12 mouse cellular contexts compared by ENCODE assay signal in the genomic region with DNA sequence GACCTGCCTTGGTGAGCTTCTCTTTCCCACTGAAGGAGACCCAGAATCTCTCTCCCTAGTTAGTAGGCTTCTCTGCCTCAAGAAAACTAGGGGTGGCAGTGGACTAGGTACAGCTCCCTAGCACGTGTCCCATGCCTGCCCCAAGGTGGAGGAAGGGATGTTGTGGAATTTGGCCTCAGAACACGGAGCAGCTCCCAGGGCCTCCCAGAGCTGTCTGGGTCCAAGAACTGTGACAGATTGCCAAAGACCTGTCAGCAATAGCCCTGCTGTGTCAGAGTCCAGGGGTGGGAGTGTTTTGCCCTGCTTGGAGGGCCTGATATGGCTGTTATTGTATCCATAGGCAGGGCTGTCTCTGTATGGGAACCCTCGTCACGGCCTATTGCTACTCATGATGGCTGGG. TPM values are rescaled to one million over a fixed set of nuclear protein-coding genes. Genes with fewer than 3 reads are reported as not detected.
A peak's percentile ranks its signal among the peaks of the same experiment; 100 is the strongest.
DNase-seq lines count a peak whose midpoint lies in the region; ATAC-seq and TF ChIP-seq lines count a peak whose summit lies in the region.
"Had no signal": no experiment of that assay in that cellular context is flagged by ENCODE, and none has a peak within 500 bp of the region (broad histone marks: within the 10 kb centered on the region; RNA-seq: fewer than 3 reads in every experiment).

No protein-coding gene starts in this region.

- no peak for TF ChIP-seq POLR2A in heart, adult 2 months (IDR thresholded peaks at IDR 0.05; ENCODE audit: insufficient read depth, low read depth, low read length)

- H3K27ac ChIP-seq in heart, adult 2 months = peak overlapping the region; percentile 48
- H3K27ac ChIP-seq in heart, embryonic 10.5 days = no peak overlapping the region
- peak overlapping the region; percentile 11; the same call in 1 of the 2 replicates for H3K27ac ChIP-seq in brown adipose tissue, adult 24 weeks (replicated peaks; ENCODE audit: low read depth, low read length)
- peak overlapping the region; percentile 83 for H3K27ac ChIP-seq in heart, embryonic 16.5 days (ENCODE audit: low read length)
- H3K27ac ChIP-seq: hindbrain, embryonic 12.5 days; limb, embryonic 12.5 days had no signal

- peaks cover 7% of the 10 kb centered on the region for H3K4me1 ChIP-seq in heart, adult 2 months (ENCODE audit: control insufficient read depth, insufficient read depth, low read length)
- peaks cover 22% of the 10 kb centered on the region for H3K4me1 ChIP-seq in heart, embryonic 10.5 days
- H3K4me1 ChIP-seq in brown adipose tissue, adult 24 weeks (ENCODE audit: control insufficient read depth, insufficient read depth, insufficient read length, low read length) = peaks cover 11% of the 10 kb centered on the region
- H3K4me1 ChIP-seq in heart, embryonic 16.5 days (ENCODE audit: control insufficient read depth, insufficient read depth, low read length) = peaks cover 55% of the 10 kb centered on the region

- no peaks in the 10 kb centered on the region for H3K79me2 ChIP-seq in heart, adult 2 months (replicated peaks; ENCODE audit: control insufficient read depth, insufficient read depth, low read length)

- H3K9ac ChIP-seq in heart, adult 2 months (ENCODE audit: low read depth, low read length) = no peak overlapping the region
- H3K9ac ChIP-seq in heart, embryonic 16.5 days (ENCODE audit: low read length) = no peak overlapping the region
- H3K9ac ChIP-seq: limb, embryonic 12.5 days had no signal

- H3K27me3 ChIP-seq in heart, adult 2 months (ENCODE audit: control insufficient read depth, insufficient read depth, low read length) = no peaks in the 10 kb centered on the region
- H3K27me3 ChIP-seq in heart, embryonic 10.5 days (ENCODE audit: insufficient read depth, poor library complexity, severe bottlenecking) = no peaks in the 10 kb centered on the region
- no peaks in the 10 kb centered on the region for H3K27me3 ChIP-seq in heart, embryonic 16.5 days (ENCODE audit: control insufficient read depth, insufficient read depth, low read length)
- H3K27me3 ChIP-seq: hindbrain, embryonic 12.5 days had no signal

- peak overlapping the region; percentile 10; the same call in 1 of the 2 replicates for H3K4me2 ChIP-seq in heart, embryonic 16.5 days (ENCODE audit: low read depth, low read length)
- H3K4me2 ChIP-seq: hindbrain, embryonic 12.5 days; limb, embryonic 12.5 days had no signal

- H3K4me3 ChIP-seq in heart, adult 2 months = no peak overlapping the region
- H3K4me3 ChIP-seq in heart, embryonic 10.5 days = no peak overlapping the region
- no peak overlapping the region for H3K4me3 ChIP-seq in brown adipose tissue, adult 24 weeks (ENCODE audit: insufficient read depth, low read depth, low read length)
- no peak overlapping the region for H3K4me3 ChIP-seq in heart, embryonic 16.5 days (ENCODE audit: low read length)
- H3K4me3 ChIP-seq: hindbrain, embryonic 12.5 days; limb, embryonic 12.5 days had no signal

- WGBS in heart, adult 2 months = 37% methylated on average over 4 of the region's 4 CpGs
- WGBS in heart, embryonic 10.5 days = 75% methylated on average over 4 of the region's 4 CpGs
- 28% methylated on average over 4 of the region's 4 CpGs for WGBS in heart, embryonic 16.5 days

- H3K9me3 ChIP-seq in heart, embryonic 10.5 days = no peaks in the 10 kb centered on the region
- no peaks in the 10 kb centered on the region for H3K9me3 ChIP-seq in heart, embryonic 16.5 days (replicated peaks; ENCODE audit: control insufficient read depth, low read length)
- H3K9me3 ChIP-seq: hindbrain, embryonic 12.5 days; limb, embryonic 12.5 days had no signal

- TF ChIP-seq CTCF in heart, adult 2 months (IDR thresholded peaks at IDR 0.05) = no peak

- TF ChIP-seq EP300 in heart, adult 2 months (IDR thresholded peaks at IDR 0.05; ENCODE audit: insufficient read depth, low read depth, low read length) = 0 out of 2 replicates have a peak, but pooled peaks have one; percentile 45

- intact Hi-C loops in heart, adult 2 months (cut with DNase I) = no loop called here

- peak; percentile 33 for ATAC-seq in heart, embryonic 16.5 days (replicated peaks; ENCODE audit: extremely low read depth, insufficient read depth, low FRiP score)
- ATAC-seq: midbrain, embryonic 16.5 days had no signal

- no peaks in the 10 kb centered on the region for H3K36me3 ChIP-seq in heart, adult 2 months (ENCODE audit: control insufficient read depth, insufficient read depth, low read length)
- peaks cover 67% of the 10 kb centered on the region for H3K36me3 ChIP-seq in heart, embryonic 10.5 days
- H3K36me3 ChIP-seq in heart, embryonic 16.5 days (ENCODE audit: control insufficient read depth, insufficient read depth) = peaks cover 36% of the 10 kb centered on the region

- DNase-seq in heart, adult 2 months = peak in 1 of 2 experiments; percentile 75
- DNase-seq in heart, embryonic 10.5 days (ENCODE audit: low spot score) = no peak
- DNase-seq in kidney, postnatal 14 days = peak; percentile 82
- DNase-seq in T-cell, adult 2 months (ENCODE audit: low spot score) = no peak
- DNase-seq in spleen, postnatal 36 days (ENCODE audit: low spot score in 2 of 2) = no peak
- DNase-seq: cerebellum, adult 9-10 months; lung, postnatal 4 days had no signal

RNA-seq across cellular contexts. Expression of gene Slc37a4, which starts 4.4 kb away (rescaled TPM):
- 10 to 100 TPM; 20.9 to 24.8 TPM for total RNA-seq in heart, adult 2 months (2021)
- 38.9 and 62.9 TPM in 2 replicates for polyA plus RNA-seq in heart, adult 2 months (2012; rRNA removed)
- 25.3 and 33.4 TPM in 2 replicates for polyA plus RNA-seq in heart, embryonic 10.5 days (2016; fragmentation: Nextera tagmentation; extraction: Ambion mirVana)
- 19.2 and 21.2 TPM in 2 replicates for polyA plus RNA-seq in brown adipose tissue, adult 24 weeks (2012; ENCODE audit: insufficient read depth, insufficient read length, missing spikeins)
- polyA plus RNA-seq in heart, embryonic 16.5 days (2015; fragmentation: Nextera tagmentation; extraction: Ambion mirVana) = 37.8 and 42.0 TPM in 2 replicates

RNA-seq across cellular contexts. Expression of gene Rps25, which starts 5.9 kb away (rescaled TPM):
- total RNA-seq in heart, adult 2 months (2021) = 100 to 1,000 TPM; 735 to 889 TPM
- polyA plus RNA-seq in heart, adult 2 months (2012; rRNA removed) = 162 and 268 TPM in 2 replicates
- 1,461 and 1,463 TPM in 2 replicates for polyA plus RNA-seq in heart, embryonic 10.5 days (2016; fragmentation: Nextera tagmentation; extraction: Ambion mirVana)
- 1,821 and 1,946 TPM in 2 replicates for polyA plus RNA-seq in brown adipose tissue, adult 24 weeks (2012; ENCODE audit: insufficient read depth, insufficient read length, missing spikeins)
- polyA plus RNA-seq in heart, embryonic 16.5 days (2015; fragmentation: Nextera tagmentation; extraction: Ambion mirVana) = 862 and 919 TPM in 2 replicates

RNA-seq across cellular contexts. Expression of gene Trappc4, which starts 6.3 kb away (rescaled TPM):
- 10 to 100 TPM; 34.9 to 36.2 TPM for total RNA-seq in heart, adult 2 months (2021)
- polyA plus RNA-seq in heart, adult 2 months (2012; rRNA removed) = 28.2 and 39.9 TPM in 2 replicates
- polyA plus RNA-seq in heart, embryonic 10.5 days (2016; fragmentation: Nextera tagmentation; extraction: Ambion mirVana) = 104 and 117 TPM in 2 replicates
- 112 and 145 TPM in 2 replicates for polyA plus RNA-seq in brown adipose tissue, adult 24 weeks (2012; ENCODE audit: insufficient read depth, insufficient read length, missing spikeins)
- polyA plus RNA-seq in heart, embryonic 16.5 days (2015; fragmentation: Nextera tagmentation; extraction: Ambion mirVana) = 84.4 and 90.3 TPM in 2 replicates

RNA-seq across cellular contexts. Expression of gene Ccdc84, which starts 17.3 kb away (rescaled TPM):
- total RNA-seq in heart, adult 2 months (2021) = 1 to 10 TPM; 5.5 to 5.7 TPM
- polyA plus RNA-seq in heart, adult 2 months (2012; rRNA removed) = 10.5 and 18.1 TPM in 2 replicates
- polyA plus RNA-seq in heart, embryonic 10.5 days (2016; fragmentation: Nextera tagmentation; extraction: Ambion mirVana) = 21.9 and 28.0 TPM in 2 replicates
- polyA plus RNA-seq in brown adipose tissue, adult 24 weeks (2012; ENCODE audit: insufficient read depth, insufficient read length, missing spikeins) = 7.3 and 11.1 TPM in 2 replicates
- polyA plus RNA-seq in heart, embryonic 16.5 days (2015; fragmentation: Nextera tagmentation; extraction: Ambion mirVana) = 21.3 and 23.5 TPM in 2 replicates

RNA-seq across cellular contexts. Expression of gene Hyou1, which starts 21.8 kb away (rescaled TPM):
- total RNA-seq in heart, adult 2 months (2021) = 10 to 100 TPM; 73.9 to 79.6 TPM
- polyA plus RNA-seq in heart, adult 2 months (2012; rRNA removed) = 23.1 and 41.1 TPM in 2 replicates
- polyA plus RNA-seq in heart, embryonic 10.5 days (2016; fragmentation: Nextera tagmentation; extraction: Ambion mirVana) = 23.4 and 25.0 TPM in 2 replicates
- polyA plus RNA-seq in brown adipose tissue, adult 24 weeks (2012; ENCODE audit: insufficient read depth, insufficient read length, missing spikeins) = 30.8 and 42.2 TPM in 2 replicates
- 14.6 and 18.0 TPM in 2 replicates for polyA plus RNA-seq in heart, embryonic 16.5 days (2015; fragmentation: Nextera tagmentation; extraction: Ambion mirVana)
